Mouse (Mus musculus) adipocyte (in vitro differentiated cells): Measurements from ENCODE around the gene Endou.

ENCODE experiments used
- DNase-seq: peaks from one replicate; pipeline ENCODE4 v3.0.0-alpha.2; 2016; ENCODE audit warnings: low spot score

Gene Endou

GRCm38 (mm10) chr15:97754476-97754875, 23.3 kb upstream of the Endou start:
- DNase-seq = no peak

GRCm38 (mm10) chr15:97752491-97752890, 21.4 kb upstream of the Endou start:
- DNase-seq = no peak

- DNase-seq = no peak
These were observed 20.5 kb upstream of the Endou start for GRCm38 (mm10) chr15:97751676-97752075.

- DNase-seq = peak; percentile 85
These were observed 19.6 kb upstream of the Endou start for GRCm38 (mm10) chr15:97750697-97751096.

- no peak for DNase-seq
These were observed 18.7 kb upstream of the Endou start for GRCm38 (mm10) chr15:97749841-97750240.

GRCm38 (mm10) chr15:97749397-97749796, 18.3 kb upstream of the Endou start:
- no peak for DNase-seq

GRCm38 (mm10) chr15:97748964-97749363, 17.8 kb upstream of the Endou start:
- DNase-seq = no peak

- DNase-seq = no peak
These were observed 17.2 kb upstream of the Endou start for GRCm38 (mm10) chr15:97748309-97748708.

- no peak for DNase-seq
These were observed 16.3 kb upstream of the Endou start for GRCm38 (mm10) chr15:97747486-97747885.

GRCm38 (mm10) chr15:97746748-97747147, 15.6 kb upstream of the Endou start:
- no peak for DNase-seq

- DNase-seq = no peak
These were observed 15.1 kb upstream of the Endou start for GRCm38 (mm10) chr15:97746278-97746677.

- peak; percentile 65 for DNase-seq
These were observed 14.2 kb upstream of the Endou start for GRCm38 (mm10) chr15:97745331-97745730.

GRCm38 (mm10) chr15:97744930-97745329, 13.8 kb upstream of the Endou start:
- no peak for DNase-seq

- DNase-seq = no peak
These were observed 12.9 kb upstream of the Endou start for GRCm38 (mm10) chr15:97743961-97744525.

- no peak for DNase-seq
These were observed 12.1 kb upstream of the Endou start for GRCm38 (mm10) chr15:97743210-97743609.

GRCm38 (mm10) chr15:97742600-97742999, 11.5 kb upstream of the Endou start:
- DNase-seq = no peak

- DNase-seq = no peak
These were observed 10.9 kb upstream of the Endou start for GRCm38 (mm10) chr15:97742074-97742473.

- no peak for DNase-seq
These were observed 10.5 kb upstream of the Endou start for GRCm38 (mm10) chr15:97741662-97742061.

- DNase-seq = no peak
These were observed 9.2 kb upstream of the Endou start for GRCm38 (mm10) chr15:97740283-97740732.

- DNase-seq = no peak
These were observed 7.8 kb upstream of the Endou start for GRCm38 (mm10) chr15:97738923-97739322.

- DNase-seq = no peak
These were observed 849 bp upstream of the Endou start for GRCm38 (mm10) chr15:97731988-97732387.

- DNase-seq = no peak
These were observed 774 bp downstream of the Endou start for GRCm38 (mm10) chr15:97730365-97730764.

- peak; percentile 72 for DNase-seq
These were observed 2.3 kb downstream of the Endou start for GRCm38 (mm10) chr15:97728804-97729203.

- no peak for DNase-seq
These were observed 2.7 kb downstream of the Endou start for GRCm38 (mm10) chr15:97728394-97728793.
